Mouse (Mus musculus): ENCODE measurements around the gene Wdr81.

- TF ChIP-seq CTCF (IDR thresholded peaks at IDR 0.05; ENCODE audit: extremely low read depth, insufficient read depth, insufficient read length, insufficient replicate concordance) (no peak), POLR2A (IDR thresholded peaks at IDR 0.05; ENCODE audit: low read depth, low read length) (no peak)
Measured at GRCm38 (mm10) chr11:75423091-75423490, 31.4 kb downstream of the Wdr81 start.

Data from spleen, adult 2 months (tissue).